Mouse (Mus musculus) CH12.LX (cell line): ENCODE measurements around the gene Plac9b.
"Not testable (repeated sequence)": the region's sequence is repeated elsewhere in the genome, so short reads cannot be mapped to it uniquely, and the experiment has no call there.

Source experiments
- CTCF ChIP-seq, 2 experiments: IDR thresholded peaks in 1 of 2; conservative IDR thresholded peaks in 1 of 2; 2 replicates each; pipeline ENCODE4 v1.5.1; 2011 to 2012; ENCODE audit warnings: low read depth in 2 of 2, low read length in 2 of 2, improper control_type of control experiment in 1 of 2, inconsistent platforms in 1 of 2, mild to moderate bottlenecking in 1 of 2, moderate library complexity in 1 of 2
- ELF1 ChIP-seq: IDR thresholded peaks from 2 replicates; pipeline ENCODE4 v1.6.1; 2014; ENCODE audit warnings: low read depth, mild to moderate bottlenecking, inconsistent platforms, low read length, improper control_type of control experiment
- EP300 ChIP-seq: IDR thresholded peaks from 2 replicates; pipeline ENCODE4 v1.6.1; 2011; ENCODE audit warnings: low read length, improper control_type of control experiment
- NRF1 ChIP-seq: IDR thresholded peaks from 2 replicates; pipeline ENCODE4 v1.6.1; 2014; ENCODE audit warnings: low read depth, mild to moderate bottlenecking, inconsistent platforms, low read length, improper control_type of control experiment, moderate library complexity
- POLR2A ChIP-seq: IDR thresholded peaks from 2 replicates; pipeline ENCODE4 v1.6.1; 2011; ENCODE audit warnings: low read depth, mild to moderate bottlenecking, improper control_type of control experiment, low read length
- RAD21 ChIP-seq: IDR thresholded peaks from 2 replicates; pipeline ENCODE4 v1.6.1; 2011; ENCODE audit warnings: low read depth, mild to moderate bottlenecking, low read length, improper control_type of control experiment, moderate library complexity

GRCm38 (mm10) chr14:26197851-26198250 is 15.6 kb upstream of the Plac9b start:
- not testable (repeated sequence) for TF ChIP-seq EP300; CTCF (conservative IDR thresholded peaks at IDR 0.05 in 1 of 2, IDR thresholded peaks at IDR 0.05 in 1 of 2; ENCODE audit: low read depth in 2 of 2, low read length in 2 of 2); POLR2A; RAD21; NRF1; ELF1
